14 mouse cellular contexts compared by ENCODE assay signal in the genomic region with DNA sequence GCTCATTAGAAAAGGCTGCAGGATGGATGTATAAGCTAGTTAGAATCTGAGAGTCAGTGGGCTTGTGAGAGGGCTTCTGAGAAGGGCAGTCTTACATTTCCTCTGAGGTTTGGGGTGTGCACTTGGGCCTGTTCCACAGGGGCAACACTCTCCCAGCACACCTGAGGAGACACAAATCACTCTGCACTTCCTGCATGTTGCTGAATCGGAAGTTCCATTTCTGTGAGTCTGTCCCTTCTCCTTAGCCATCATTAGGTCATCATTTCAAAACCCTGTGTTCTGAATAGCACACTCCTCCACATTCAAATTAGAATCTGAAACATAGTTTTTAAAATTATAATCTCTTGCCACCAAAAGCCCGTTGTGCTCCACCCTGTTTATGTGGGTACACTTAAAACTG.
"Had no signal": no experiment of that assay in that cellular context is flagged by ENCODE, and none has a peak within 500 bp of the region (broad histone marks: within the 10 kb centered on the region; RNA-seq: fewer than 3 reads in every experiment).

No protein-coding gene starts in this region.

- H3K27me3 ChIP-seq: lung, embryonic 15.5 days; megakaryocyte, embryonic 14.5 days; midbrain, embryonic 13.5 days; midbrain, embryonic 15.5 days; neural tube, embryonic 12.5 days had no signal

- H3K36me3 ChIP-seq: lung, embryonic 15.5 days; midbrain, embryonic 13.5 days; midbrain, embryonic 15.5 days; neural tube, embryonic 12.5 days had no signal

- H3K27ac ChIP-seq: liver, embryonic 14.5 days; lung, embryonic 15.5 days; macrophage; midbrain, embryonic 13.5 days; midbrain, embryonic 15.5 days; neural tube, embryonic 12.5 days had no signal

- ATAC-seq: lung, postnatal 0 days; midbrain, embryonic 13.5 days; midbrain, embryonic 15.5 days had no signal

- DNase-seq: lung, adult 2 months; lung, postnatal 14 days; lung, postnatal 36 days; thymus, adult 18-20 months; thymus, postnatal 25 days; thymus, postnatal 4 days had no signal

- H3K4me3 ChIP-seq: lung, embryonic 15.5 days; megakaryocyte, embryonic 14.5 days; midbrain, embryonic 13.5 days; midbrain, embryonic 15.5 days; neural tube, embryonic 12.5 days had no signal

- H3K4me1 ChIP-seq: lung, embryonic 15.5 days; megakaryocyte, embryonic 14.5 days; midbrain, embryonic 13.5 days; midbrain, embryonic 15.5 days; neural tube, embryonic 12.5 days had no signal
